Mouse (Mus musculus) 3134 (cell line): ENCODE measurements around the gene Ces1e.
"Not testable (repeated sequence)": the region's sequence is repeated elsewhere in the genome, so short reads cannot be mapped to it uniquely, and the experiment has no call there.

Source experiments
- DNase-seq: peaks from one replicate; pipeline ENCODE4 v3.0.0-alpha.2; 2011; ENCODE audit warnings: low spot score; ENCODE audit not compliant: insufficient read length; ENCODE audit errors: extremely low read depth

Gene Ces1e

DNA sequence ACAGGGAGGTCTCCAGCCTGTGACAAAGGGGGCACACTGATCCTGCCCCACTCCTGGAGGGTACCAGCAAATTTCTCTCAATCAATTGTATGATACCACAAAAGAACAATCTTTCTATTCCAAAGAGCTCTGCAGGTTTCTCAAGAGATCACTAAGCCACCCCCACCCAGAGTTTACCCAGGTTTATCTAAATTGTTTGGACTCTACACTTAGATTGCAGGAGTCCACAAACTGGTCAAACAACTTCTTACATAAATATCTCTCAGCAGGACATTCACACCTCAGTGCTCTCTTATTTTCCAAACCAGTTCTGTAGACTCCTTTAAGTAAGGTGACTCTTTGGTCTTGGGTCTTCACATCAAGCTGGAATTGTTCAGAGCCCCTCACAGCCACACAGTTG is at the start of gene Ces1e:
Ces1e (minus strand) TSS at position 174 of the 400 bp plus-strand sequence.
- no peak for DNase-seq

DNA sequence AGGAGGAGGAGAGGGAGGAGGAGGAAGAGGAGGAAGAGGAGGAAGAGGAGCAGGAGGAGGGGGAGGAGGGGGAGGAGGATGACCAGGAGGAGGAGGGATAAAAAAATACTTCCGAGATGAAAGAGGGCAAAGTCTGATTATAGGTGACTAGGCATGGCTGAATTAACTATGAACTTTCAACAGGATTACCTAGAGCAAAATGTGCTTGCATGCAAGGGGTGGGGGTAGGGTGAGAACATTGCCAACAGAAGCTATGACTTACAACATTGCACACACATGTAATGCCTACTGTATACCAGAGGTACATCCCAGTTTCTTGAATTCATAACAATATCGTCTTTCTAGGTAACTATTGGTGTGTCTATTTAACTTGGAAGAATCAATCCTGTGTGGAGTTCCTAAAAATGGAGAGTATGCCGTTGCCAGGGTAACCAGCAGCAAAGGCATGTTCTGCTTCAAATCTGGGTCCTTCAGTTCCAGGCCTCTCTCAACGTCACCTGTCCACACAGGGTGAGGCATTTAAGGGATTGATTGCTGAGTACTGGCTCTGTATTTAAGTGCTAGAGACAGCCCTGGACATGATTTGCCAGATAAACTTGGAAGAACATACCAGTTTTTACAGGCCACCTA is 48.9 kb upstream of the Ces1e start:
- no peak for DNase-seq

DNA sequence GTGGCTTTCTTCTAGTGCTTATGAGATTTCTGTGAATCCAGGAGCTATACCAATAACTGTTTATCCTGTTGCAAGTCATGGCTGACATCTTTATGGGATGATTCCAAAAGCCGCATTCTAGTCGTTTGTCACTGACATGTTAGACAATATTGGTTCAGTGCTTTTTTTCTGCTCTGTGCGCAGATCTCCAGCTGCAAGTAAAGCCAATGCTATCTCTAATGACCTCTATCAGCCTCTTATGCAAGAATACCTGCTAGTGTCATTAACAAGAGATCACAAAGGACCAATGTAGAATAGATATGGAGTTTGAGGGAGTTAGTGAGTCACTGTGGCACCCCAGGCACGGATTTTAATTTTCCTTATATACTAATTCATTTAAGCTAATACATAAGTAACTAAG is 45.2 kb upstream of the Ces1e start:
- DNase-seq = no peak

DNA sequence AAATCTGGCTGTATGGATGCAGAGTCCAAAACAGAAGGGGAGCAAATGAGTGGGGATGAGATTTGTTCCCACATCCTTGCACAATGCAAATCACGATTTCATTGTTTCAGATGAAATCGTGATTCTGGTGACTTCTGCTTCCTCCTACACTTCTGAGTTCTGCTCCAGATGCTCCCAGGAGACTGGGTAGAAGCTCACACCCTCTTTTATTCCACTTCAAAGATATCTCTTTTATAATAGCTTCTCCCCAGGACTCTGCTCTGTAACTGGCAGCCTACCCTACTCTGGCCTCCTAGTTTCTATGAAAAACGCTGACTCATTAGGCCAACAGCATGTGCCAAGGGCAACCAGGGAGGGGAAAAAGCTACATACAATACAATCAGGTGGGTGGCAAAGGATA is 43.9 kb upstream of the Ces1e start:
- DNase-seq = no peak

DNA sequence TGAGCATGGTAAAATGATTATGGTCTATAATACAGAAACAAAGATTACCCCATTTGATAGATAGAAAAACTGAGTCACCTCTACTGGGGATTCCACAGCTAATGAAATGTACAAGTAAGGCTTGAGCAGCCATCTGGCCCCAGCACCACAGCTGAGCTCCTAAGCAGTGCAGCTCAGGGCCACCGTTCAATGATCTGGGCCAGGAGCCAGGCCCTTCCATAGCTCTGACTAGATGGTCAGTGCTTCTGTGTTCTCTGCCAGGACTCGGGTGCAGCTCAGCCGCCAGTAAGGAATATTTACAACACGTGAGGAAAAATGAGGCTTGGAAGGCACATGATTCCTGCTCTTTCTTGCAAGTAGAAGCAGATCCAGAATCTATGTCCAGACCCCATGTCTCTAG is 43.3 kb upstream of the Ces1e start:
- DNase-seq = peak; percentile 13

DNA sequence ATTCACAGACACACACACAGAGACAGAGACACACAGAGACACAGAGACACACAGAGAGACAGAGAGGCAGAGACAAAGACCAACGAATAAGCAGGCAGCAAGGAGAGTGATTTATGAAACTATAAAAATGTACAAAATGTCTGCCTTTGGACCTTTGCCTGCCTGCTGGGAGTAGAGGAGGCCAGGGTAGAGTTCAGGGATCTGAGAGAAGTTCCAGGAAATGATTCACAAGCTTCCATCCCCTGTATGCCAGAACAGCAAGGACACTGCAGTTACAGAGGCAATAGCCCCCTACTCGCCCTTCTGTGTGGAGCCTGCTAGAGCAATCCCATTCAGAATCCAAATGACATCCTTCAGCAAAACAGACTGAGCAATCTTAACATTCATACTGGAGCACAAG is 32.0 kb upstream of the Ces1e start:
- DNase-seq = no peak

DNA sequence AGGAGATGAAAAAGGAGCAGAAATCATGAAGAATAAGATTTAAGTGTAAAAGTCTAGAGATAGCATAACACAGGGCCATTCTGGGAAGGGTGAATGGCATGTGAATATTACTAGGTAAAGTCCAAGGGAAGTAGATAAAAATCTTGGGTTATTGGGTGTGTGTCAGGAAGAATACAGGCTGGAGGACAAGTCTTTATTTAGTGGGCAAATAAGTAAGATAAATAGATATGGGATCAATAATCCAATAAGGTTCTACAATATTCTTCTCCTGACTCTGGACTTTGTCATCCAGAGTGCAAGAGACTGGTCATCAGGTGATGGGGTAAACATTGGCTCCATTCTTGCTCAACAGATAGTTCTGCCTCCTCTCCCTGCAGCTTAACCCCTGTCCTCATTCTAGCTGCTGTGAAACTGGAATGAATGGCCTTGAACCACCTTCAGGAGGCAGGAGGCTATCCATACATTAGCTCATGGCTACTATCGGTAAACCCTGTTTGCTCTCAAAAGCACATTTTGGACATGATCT is 23.0 kb upstream of the Ces1e start:
- no peak for DNase-seq

DNA sequence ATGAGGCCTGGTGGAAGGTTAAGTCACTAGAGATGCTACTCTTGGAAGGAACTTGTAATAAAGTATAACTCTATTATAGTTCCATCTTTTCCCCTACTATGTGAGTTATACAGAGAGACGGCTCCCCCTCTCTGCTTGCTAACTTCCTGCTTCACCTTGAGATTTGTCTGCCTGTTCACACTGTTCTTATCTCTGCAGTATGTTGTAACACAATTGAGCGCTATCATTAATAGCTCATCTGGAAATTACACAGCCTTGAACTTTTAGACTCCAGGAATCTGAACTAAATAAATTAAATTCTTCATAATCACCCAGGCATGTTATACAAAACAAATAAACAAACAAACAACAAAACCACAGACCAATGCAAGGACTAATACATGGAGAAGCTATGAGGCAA is 16.6 kb upstream of the Ces1e start:
- DNase-seq = no peak

DNA sequence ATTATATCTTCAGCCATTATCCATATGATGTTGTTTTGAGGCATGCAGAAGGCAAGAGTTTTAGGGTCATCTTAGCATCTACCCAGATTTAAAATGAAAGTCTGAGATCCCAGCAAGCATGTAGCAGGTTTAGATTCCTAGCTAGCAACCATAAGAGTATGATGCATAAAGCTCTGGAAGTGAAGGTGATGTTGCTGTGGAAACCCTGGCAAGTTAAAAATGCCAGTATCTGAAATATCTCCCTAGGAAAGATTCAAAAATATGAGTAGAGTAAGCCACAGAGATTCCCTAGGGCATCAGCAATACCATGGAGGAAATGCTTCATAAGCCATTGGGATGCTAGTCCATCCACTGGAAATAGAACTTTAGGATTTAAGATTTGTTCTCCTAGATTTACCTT is 10.5 kb upstream of the Ces1e start:
- no peak for DNase-seq

DNA sequence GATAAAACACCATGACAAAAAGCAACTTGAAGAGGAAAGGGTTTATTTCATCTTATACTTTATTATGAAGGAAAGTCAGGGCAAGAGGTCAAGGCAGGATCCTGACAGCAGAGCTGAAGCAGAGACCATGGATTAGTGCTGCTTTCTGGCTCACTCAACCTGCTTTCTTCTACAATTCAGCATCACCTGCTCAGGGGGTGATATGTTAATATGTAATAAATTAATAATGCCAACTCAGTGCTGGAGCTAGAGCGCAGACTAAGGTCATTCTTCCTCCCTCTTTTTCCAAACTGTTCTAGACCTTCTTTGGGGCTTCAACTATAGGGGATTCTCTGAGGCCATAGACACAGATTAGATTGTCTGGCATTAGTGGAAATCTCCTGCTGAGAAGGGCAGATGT is 6.3 kb upstream of the Ces1e start:
- no peak for DNase-seq

DNA sequence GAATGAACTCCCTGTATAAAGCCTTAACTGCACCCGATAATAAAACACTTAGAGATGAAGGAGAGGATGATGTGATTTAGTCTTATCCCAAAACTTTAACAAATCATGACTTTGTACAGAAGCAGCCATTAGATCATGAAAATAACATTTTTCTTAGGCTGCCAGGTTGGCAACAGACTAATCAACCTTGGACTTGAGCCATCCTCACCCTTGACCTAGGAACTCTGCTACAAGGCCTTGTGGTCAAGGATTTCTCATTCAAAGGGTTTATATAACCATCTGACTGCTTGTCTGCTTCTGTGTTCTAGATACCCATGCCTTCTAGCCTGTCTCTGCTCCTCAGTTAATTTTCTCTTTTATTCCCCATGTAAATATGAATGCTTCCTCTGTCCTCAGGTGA is 5.3 kb upstream of the Ces1e start:
- DNase-seq = no peak

DNA sequence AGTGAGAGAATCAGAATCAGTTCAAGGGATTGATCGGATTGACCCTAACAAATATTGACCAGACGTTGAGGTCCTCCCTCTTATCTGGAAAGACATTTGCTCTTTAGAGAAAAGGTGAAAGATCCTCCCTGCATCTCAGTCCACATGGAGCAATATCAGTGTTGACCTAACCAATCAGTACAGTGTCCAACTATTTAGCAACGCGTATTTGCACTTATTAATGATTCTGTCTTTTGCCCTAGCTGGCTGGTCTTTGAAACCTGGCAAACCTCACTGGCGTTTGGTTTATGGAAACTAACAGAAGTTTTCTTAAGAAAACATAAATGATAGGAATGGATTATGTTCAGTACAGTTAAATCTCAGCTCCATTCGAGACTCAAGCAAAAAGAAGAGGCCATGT is 4.6 kb upstream of the Ces1e start:
- no peak for DNase-seq

DNA sequence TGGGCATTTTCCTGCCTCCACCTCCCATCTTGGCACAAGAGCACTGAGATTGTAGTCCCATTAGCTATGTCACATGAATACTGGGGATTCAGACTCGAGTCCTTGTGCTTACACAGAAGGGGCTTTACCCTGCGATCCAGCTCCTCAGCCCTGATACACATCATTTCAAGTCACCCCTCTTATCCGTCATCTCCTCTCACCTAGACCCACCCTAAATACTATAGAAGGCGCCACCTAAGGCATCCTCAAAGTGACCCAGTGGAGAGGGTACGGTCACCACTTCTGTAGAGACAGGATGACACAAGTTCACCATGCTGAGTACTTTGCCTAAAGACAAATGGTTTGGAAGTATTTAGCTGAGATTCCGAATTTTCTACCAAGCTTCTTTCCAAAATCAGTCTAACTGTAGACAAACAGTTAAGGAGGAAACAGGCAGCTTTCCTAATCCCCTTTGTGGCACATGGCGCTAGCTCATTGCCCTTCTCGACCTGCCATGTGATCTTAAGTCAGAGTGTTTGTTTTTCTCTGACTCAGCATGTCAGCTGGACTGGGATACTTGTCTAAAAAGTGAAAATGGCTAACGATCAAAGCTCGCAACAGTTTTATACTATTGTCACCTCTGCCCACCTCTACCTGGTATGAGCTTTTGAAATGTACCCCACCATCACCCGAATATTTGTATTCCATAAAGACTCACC is 597 bp downstream of the Ces1e start:
- no peak for DNase-seq

DNA sequence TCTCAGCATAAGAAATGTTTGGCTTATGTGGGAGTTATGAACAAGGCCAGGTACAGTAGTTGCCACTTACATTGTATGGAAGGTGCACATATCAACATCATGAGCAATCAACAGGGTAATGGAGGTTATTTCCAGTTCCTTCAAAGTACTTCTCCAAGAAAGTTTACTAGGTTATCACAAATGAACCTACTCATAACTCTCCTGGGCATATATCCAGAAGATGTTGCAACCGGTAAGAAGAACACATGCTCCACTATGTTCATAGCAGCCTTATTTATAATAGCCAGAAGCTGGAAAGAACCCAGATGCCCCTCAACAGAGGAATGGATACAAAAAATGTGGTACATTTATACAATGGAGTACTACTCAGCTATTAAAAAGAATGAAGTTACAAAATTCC is 2.9 kb downstream of the Ces1e start:
- DNase-seq = not testable (repeated sequence)

DNA sequence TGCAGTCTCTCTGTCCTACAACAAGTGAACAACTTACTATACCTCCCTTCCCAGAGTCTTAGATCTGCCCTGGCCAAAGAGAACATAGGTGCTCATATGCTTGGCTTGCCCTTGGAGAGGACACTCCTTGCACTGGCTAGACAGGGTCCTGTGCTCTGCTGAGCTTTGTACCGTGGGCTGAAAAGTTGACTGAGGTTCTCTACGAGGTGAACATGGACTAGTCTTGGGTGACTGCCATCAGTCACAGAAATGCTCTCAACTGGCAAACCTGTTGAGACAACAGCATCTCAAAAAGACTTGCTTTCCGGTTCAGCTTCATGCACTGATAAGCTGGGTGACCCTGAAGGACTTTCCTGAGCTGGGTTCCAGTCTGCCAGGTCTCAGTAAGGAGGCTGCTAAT is 7.5 kb downstream of the Ces1e start:
- no peak for DNase-seq

DNA sequence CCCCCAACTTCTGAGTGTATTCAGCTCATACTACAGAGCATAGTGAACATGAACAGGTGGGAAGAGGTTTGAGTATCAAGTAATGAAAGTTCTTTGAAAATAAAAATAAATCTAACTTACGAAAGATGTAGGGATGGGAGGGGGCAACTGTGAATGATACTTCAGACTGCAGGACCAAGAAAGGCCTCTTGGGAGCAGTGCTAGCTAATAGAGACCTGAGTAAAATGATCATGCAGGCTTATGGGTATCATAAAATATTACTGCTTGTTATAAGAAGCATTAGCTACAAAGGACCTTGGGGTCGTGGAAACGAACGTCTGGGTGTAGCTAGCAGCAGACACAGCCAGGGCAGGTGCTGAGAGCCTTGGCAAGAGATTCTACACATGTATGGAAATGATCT is 11.6 kb downstream of the Ces1e start:
- DNase-seq = no peak

DNA sequence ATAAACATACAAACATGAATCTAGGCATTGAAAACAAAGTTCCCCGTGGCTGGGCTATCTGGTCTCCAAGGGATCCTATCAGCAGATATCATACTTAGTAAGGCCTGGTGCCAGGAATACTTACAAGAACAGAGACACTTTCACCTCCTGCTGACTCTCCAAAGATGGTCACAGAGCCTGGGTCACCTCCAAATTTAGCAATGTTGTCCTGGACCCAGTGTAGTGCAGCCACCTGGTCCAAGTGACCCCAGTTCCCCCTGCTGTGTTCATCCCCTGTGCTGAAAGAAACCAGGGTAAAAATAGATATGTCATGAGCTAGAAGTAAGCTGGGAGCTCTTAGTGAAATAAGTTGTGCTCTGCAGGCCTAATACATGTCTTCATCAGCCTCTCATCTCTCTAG is 12.0 kb downstream of the Ces1e start:
- DNase-seq = no peak

DNA sequence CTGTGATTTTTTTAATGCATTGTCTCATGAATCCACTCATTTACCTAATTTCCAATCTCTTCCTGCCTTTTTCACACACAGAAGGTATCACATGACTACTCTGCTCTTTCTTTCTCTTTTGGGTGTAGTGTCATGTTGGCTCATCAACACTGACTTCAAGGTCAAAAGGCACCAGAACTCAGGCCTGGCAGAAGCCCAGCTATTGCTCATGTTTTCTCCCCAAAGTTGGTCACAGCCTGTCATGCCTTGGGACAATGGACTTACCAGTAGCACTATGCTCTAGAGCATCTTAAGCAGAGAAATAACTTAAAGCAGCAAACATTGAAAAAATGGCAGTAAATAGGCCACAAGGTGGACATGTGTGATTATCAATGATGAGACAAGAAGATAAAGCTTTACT is 18.3 kb downstream of the Ces1e start:
- no peak for DNase-seq

DNA sequence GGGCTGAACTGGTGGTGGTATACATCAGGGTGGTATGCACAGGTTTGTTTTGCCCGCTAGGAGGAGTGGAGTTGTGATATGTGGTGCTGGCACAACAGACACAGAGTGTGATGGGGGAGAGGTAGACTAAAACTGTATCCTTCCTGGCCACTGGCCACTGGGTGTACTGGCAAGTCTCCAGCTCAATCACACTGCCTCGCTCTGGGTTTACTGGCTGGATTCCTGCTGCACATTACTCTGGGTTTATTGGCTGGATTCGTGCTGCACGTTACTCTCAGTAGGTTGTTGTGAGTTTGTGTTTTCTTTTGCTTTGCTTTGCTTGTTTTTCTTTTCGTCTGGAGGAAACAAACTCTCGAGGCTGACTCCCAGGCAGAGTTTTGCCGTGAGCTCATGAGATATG is 30.3 kb downstream of the Ces1e start:
- DNase-seq = not testable (repeated sequence)

DNA sequence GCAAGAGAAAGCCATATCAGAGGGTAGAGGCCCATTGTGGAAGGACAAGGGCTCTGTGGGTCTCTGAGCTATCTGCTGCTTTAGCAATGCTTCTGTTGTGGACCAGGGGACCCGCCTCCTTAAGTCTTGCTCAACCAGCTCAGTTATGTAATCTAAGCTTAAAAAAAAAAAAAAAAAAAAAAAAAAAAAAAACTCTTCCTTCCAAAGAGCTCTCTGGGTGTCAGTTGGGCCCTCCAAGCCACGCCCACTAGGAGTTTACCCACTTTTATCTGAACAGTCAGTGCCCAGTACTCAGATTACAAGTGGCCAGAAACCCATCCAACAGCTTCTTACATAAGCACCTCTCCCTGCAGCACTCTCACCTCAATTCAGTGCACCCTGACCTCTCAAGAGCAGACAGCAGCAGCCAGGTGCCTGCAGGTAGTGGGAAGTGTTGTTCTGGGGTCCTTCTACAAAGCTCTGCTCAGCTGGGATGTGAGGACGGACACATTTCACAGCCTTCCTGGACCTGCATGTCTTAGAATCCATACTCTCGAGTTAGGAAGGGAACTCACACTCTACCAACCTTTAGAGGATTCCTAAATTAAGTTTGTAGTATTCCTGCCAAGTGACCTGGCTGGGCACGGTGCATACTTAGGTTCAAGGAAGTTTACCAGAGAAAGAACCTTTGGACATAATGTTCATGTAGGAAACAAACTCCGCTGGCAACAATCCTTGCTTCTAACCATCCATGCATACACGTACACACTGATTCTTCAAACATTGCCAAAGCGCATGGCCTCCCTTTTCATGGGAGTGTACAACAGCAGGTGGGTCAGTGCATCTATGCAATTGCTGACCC is 31.5 kb downstream of the Ces1e start, which contains the start of gene Ces1d:
Ces1d (minus strand) TSS at position 154 of the 841 bp plus-strand sequence.
- DNase-seq = no peak

DNA sequence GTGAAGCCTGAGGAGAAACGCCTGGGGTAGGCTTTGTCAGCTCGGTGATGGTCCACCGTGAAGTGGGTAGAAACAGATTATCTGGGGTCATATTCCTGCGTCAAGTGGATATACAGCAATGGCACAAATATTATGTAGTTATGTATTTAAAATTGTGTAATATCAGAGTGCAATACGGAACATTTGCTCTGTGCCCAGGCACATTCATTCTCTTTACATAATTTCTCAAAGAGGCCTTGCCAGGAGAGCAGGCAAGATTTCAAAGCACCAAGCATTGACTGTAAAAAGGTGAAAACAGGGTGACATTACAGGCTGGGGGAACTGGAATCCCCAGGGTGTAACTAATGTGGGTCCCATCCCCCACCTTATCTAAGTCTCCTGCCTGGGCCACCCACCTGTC is 33.0 kb downstream of the Ces1e start:
- DNase-seq = no peak
